Mouse (Mus musculus) embryonic facial prominence, embryonic 11.5 days (tissue): ENCODE measurements around the gene Tmem158. TPM values are rescaled to one million over a fixed set of nuclear protein-coding genes. Genes with fewer than 3 reads are reported as not detected.

Source experiments
- ATAC-seq: fragments of 200-750 bp; cut with Nextera tagmentation; replicated peaks from 2 replicates; pipeline ENCODE4 v1.8.0; 2017; ENCODE audit warnings: low read depth; ENCODE audit not compliant: insufficient number of reproducible peaks, low FRiP score, low TSS enrichment
- DNase-seq: peaks from one replicate; pipeline ENCODE4 v3.0.0-alpha.2; 2015; ENCODE audit warnings: low spot score
- H3K27ac ChIP-seq: fragments of 300-500 bp; sonication (generic); replicated peaks from 2 replicates; pipeline ENCODE4 v1.5.1; 2014; ENCODE audit warnings: mild to moderate bottlenecking, low read depth, low read length, control low read depth
- H3K27me3 ChIP-seq: fragments of 300-500 bp; sonication (generic); 2 replicates; pipeline ENCODE4 v1.6.1; 2014; ENCODE audit warnings: mild to moderate bottlenecking, low read length, moderate library complexity, mixed read lengths; ENCODE audit not compliant: control insufficient read depth, insufficient read depth
- H3K36me3 ChIP-seq: fragments of 300-500 bp; sonication (generic); replicated peaks from 2 replicates; pipeline ENCODE4 v1.6.1; 2014; ENCODE audit warnings: low read depth, mild to moderate bottlenecking, low read length, moderate library complexity, mixed read lengths; ENCODE audit not compliant: control insufficient read depth, insufficient read depth
- H3K4me1 ChIP-seq: fragments of 300-500 bp; sonication (generic); 2 replicates; pipeline ENCODE4 v1.6.1; 2014; ENCODE audit warnings: low read length, mixed read lengths; ENCODE audit not compliant: control insufficient read depth, insufficient read depth
- H3K4me2 ChIP-seq: fragments of 300-500 bp; sonication (generic); 2 replicates; pipeline ENCODE4 v1.6.1; 2014; ENCODE audit warnings: low read depth, mild to moderate bottlenecking, control low read depth, low read length, moderate library complexity
- H3K4me3 ChIP-seq: fragments of 300-500 bp; sonication (generic); 2 replicates; pipeline ENCODE4 v1.5.1; 2014; ENCODE audit warnings: low read depth, low read length, control low read depth
- H3K9ac ChIP-seq: fragments of 300-500 bp; sonication (generic); replicated peaks from 2 replicates; pipeline ENCODE4 v1.6.1; 2014; ENCODE audit warnings: mild to moderate bottlenecking, control low read depth, low read length
- H3K9me3 ChIP-seq: fragments of 300-500 bp; sonication (generic); replicated peaks from 2 replicates; pipeline ENCODE4 v1.6.1; 2016; ENCODE audit warnings: mild to moderate bottlenecking, low read length, inconsistent platforms, mixed read lengths; ENCODE audit not compliant: control insufficient read depth
- WGBS: fragments of 180-500 bp; shearing (Covaris S2); extraction: QIAGEN DNeasy Blood & Tissue Kit; methylation state at CpG from one replicate; pipeline ENCODE4 v1.1.7; 2014; 5-methylcytosine and 5-hydroxymethylcytosine counted together
- polyA plus RNA-seq: library from polyadenylated mRNA; unstranded; fragments of >200 nt; fragmentation: Nextera tagmentation; extraction: Ambion mirVana; gene quantifications from 2 replicates; pipeline ENCODE4 v1.2.1, GENCODE M21; 2014

Tmem158 gene
- polyA plus RNA-seq, 1 experiment from 2014 or later, result 4.9 TPM

DNA sequence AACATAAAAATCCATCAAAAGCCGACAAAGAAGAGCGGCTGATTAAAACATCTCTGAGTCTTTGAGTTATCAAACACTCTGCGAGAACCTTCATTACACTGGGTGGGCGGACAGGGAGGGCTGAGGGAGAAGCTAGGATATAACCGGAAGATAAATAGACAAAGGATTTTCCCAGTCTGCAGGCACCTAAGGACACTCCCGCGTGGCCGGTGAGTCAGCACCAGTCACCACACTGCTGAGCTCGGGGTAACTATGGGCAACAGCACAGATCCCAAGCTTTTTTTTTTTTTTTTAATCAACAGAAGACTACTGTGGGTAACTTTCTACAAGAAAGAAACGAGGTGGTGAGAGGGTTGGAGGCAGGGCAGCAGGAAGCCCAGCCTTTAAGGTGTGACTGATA lies 16.6 kb downstream of the Tmem158 start:
- no peak overlapping the region for H3K9ac ChIP-seq
- H3K4me1 ChIP-seq, result no peaks in the 10 kb centered on the region
- no peak overlapping the region for H3K4me2 ChIP-seq
- no peak overlapping the region for H3K27ac ChIP-seq
- no peak overlapping the region for H3K4me3 ChIP-seq
- no peaks in the 10 kb centered on the region for H3K27me3 ChIP-seq
- no peaks in the 10 kb centered on the region for H3K9me3 ChIP-seq
- WGBS, result 70% methylated on average over 10 of the region's 10 CpGs
- DNase-seq (no peak), ATAC-seq (no peak)
- no peaks in the 10 kb centered on the region for H3K36me3 ChIP-seq

DNA sequence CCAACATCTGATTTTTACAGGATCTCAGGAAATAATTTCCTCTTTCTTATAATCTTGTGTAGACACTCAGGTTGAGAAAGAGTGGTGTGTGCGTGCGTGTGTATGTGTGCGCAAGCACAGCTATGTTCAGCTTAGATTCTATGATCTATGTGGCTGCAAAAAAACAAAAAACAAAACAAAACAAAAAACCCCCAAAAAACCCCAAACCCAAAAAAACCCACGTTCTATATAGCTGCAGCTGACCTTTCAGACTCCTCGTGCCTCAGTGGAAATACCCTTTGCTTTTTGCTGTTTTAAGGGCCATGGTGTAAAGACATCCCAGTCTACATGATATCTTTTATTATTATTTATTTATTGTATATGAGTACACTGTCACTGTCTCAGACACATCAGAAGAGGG lies 19.4 kb downstream of the Tmem158 start:
- ATAC-seq (no peak), DNase-seq (no peak)

DNA sequence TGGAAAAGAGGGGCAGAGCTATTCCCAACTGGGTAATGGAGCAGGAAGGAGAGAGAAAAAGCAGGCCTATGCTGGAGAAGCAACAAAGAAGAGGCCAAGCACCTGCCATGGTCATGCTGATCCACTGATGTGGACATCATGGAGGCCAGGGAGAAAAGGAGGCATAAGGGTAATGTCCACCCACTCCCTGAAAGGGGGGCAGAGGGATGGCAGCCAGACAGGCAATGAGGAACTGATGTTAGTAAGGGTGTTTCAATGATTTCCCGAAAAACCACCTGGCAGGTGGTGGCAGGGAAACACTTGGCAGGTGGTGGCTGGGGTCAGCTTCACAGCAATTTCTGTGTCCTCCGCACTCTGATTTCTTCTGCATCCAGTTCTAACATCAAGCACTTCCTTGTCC lies 19.8 kb downstream of the Tmem158 start:
- no peaks in the 10 kb centered on the region for H3K36me3 ChIP-seq
- DNase-seq (no peak), ATAC-seq (no peak)
- no peak overlapping the region for H3K27ac ChIP-seq
- H3K27me3 ChIP-seq, result no peaks in the 10 kb centered on the region
- no peak overlapping the region for H3K4me2 ChIP-seq
- H3K9ac ChIP-seq, result no peak overlapping the region
- H3K4me3 ChIP-seq, result no peak overlapping the region
- no peaks in the 10 kb centered on the region; the same call in 1 of the 2 replicates for H3K4me1 ChIP-seq
- WGBS, result 86% methylated on average over 2 of the region's 2 CpGs
- no peaks in the 10 kb centered on the region for H3K9me3 ChIP-seq

More for the DNA sequence above, 19.4 kb downstream of the Tmem158 start:
- no peaks in the 10 kb centered on the region; the same call in 1 of the 2 replicates for H3K4me1 ChIP-seq
- no peaks in the 10 kb centered on the region for H3K36me3 ChIP-seq
- no peak overlapping the region for H3K4me2 ChIP-seq
- 94% methylated on average over 5 of the region's 5 CpGs for WGBS
- H3K9ac ChIP-seq, result no peak overlapping the region
- H3K27me3 ChIP-seq, result no peaks in the 10 kb centered on the region
- H3K27ac ChIP-seq, result no peak overlapping the region
- H3K9me3 ChIP-seq, result no peaks in the 10 kb centered on the region
- no peak overlapping the region for H3K4me3 ChIP-seq

DNA sequence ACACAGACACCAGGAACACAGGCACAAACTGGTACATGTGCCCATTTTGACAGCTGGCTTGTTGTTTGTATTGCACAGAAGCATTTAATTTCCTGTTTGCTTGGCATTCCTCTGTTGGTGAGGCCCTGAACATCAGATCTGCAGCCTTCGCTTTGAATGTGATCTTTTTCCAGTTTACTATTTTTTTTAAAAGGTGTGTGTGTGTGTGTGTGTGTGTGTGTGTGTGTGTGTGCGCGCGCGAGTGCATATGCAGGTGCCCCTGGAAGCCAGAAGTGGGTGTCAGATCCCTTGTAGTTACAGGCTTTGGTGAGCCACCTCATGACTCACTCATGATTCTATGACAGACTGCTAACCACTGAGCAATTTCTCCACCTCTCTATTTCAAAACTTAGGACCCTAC lies 20.3 kb downstream of the Tmem158 start:
- DNase-seq, result no peak
- H3K27ac ChIP-seq, result no peak overlapping the region
- no peak for ATAC-seq
- H3K27me3 ChIP-seq, result no peaks in the 10 kb centered on the region
- H3K4me2 ChIP-seq, result no peak overlapping the region
- H3K9me3 ChIP-seq, result no peaks in the 10 kb centered on the region
- WGBS, result 97% methylated on average over 5 of the region's 5 CpGs
- H3K36me3 ChIP-seq, result no peaks in the 10 kb centered on the region
- no peak overlapping the region for H3K9ac ChIP-seq
- H3K4me3 ChIP-seq, result no peak overlapping the region
- no peaks in the 10 kb centered on the region; the same call in 1 of the 2 replicates for H3K4me1 ChIP-seq

DNA sequence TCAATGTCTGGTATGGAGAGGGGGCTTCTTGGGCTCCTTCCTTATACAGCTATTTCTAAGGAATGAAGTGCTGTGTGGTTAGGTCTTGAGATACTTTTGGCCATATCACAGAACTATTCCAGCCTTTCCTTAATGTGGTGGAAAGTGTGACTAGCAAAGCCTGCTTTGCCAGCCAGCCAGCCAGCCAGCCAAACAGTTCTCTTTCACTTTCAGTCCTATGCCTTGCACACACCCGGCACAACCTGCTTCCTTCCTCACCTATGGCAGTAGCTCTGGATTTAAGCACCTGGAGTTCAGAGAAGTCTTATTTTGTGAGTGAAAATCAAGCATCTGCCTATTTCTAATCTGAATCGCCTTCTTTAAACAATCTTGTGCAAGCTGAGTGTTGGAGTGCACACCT lies 20.9 kb downstream of the Tmem158 start:
- H3K27me3 ChIP-seq, result no peaks in the 10 kb centered on the region
- H3K36me3 ChIP-seq, result no peaks in the 10 kb centered on the region
- WGBS, result 80% methylated on average over 2 of the region's 2 CpGs
- H3K4me3 ChIP-seq, result no peak overlapping the region
- no peak overlapping the region for H3K9ac ChIP-seq
- ATAC-seq (no peak), DNase-seq (no peak)
- no peak overlapping the region for H3K27ac ChIP-seq
- no peaks in the 10 kb centered on the region for H3K9me3 ChIP-seq
- no peaks in the 10 kb centered on the region; the same call in 1 of the 2 replicates for H3K4me1 ChIP-seq
- H3K4me2 ChIP-seq, result no peak overlapping the region

DNA sequence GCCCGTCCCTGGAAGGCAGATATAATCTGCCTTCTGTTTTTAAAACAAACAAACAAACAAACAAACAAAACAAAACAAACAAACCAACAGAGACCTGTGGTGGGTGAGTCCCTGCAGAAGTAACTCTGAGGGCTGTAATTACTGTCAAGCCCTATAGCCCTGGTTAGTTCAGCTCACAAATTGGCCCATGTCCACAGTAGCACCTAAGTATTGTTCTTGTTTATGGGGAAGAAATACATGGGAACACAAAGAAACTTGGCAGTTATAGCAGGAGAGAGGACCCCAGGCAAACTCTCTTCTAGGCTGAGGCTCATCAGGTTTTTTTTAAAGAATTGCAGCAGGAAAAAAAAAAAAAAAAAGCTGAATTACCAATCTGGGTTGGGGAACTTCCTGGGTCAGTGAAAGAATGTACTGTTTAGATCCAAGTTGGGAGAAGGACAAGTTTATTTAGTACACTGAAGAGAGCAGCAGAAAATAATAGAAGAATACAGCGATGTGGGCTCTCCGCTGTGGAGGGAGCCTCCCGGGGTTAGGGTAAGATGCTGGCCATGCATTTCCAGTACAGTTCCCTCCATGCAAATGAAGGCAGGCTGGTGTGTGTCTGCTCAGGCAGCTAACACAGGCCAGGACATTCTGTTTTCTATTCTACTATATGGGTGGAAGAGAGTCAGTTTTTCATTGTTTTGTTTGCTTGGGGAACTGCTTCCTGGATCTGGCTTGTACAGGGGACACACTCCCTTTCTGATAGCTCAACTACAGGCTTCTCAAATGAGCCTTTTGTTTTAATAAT lies 22.1 kb downstream of the Tmem158 start:
- Histone ChIP-seq H3K36me3 (no peaks in the 10 kb centered on the region), H3K27ac (no peak overlapping the region), H3K9ac (no peak overlapping the region), H3K27me3 (no peaks in the 10 kb centered on the region), H3K4me2 (no peak overlapping the region), H3K4me3 (no peak overlapping the region), H3K4me1 (no peaks in the 10 kb centered on the region; the same call in 1 of the 2 replicates), H3K9me3 (no peaks in the 10 kb centered on the region)
- ATAC-seq (no peak), DNase-seq (no peak)
- WGBS, result 32% methylated on average over 4 of the region's 4 CpGs

DNA sequence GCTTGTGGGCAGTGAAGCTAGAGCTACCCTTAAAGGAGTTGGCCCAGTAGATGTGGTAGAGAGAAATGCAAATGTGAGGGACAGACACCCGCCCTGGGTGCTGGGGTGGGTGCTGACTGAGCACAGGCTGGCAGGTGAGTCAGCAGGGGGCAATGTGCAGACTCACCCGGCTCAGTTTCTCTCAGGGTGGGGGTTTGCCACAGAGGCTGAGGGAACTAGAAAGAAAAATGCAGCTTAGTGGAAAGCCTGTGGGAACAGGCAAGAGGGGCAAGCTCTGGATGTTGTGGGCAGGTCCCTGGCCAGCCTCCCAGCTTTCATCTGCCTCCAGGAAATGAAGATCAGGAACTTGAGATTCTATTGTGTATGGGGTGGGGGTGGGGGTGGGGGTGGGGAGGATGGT lies 22.8 kb downstream of the Tmem158 start:
- ATAC-seq (peak; percentile 70), DNase-seq (no peak)
- no peaks in the 10 kb centered on the region; the same call in 1 of the 2 replicates for H3K4me1 ChIP-seq
- no peak overlapping the region for H3K9ac ChIP-seq
- H3K36me3 ChIP-seq, result no peaks in the 10 kb centered on the region
- WGBS, result 29% methylated on average over 2 of the region's 2 CpGs
- no peak overlapping the region for H3K27ac ChIP-seq
- H3K9me3 ChIP-seq, result no peaks in the 10 kb centered on the region
- H3K4me2 ChIP-seq, result no peak overlapping the region
- H3K27me3 ChIP-seq, result no peaks in the 10 kb centered on the region
- H3K4me3 ChIP-seq, result no peak overlapping the region

DNA sequence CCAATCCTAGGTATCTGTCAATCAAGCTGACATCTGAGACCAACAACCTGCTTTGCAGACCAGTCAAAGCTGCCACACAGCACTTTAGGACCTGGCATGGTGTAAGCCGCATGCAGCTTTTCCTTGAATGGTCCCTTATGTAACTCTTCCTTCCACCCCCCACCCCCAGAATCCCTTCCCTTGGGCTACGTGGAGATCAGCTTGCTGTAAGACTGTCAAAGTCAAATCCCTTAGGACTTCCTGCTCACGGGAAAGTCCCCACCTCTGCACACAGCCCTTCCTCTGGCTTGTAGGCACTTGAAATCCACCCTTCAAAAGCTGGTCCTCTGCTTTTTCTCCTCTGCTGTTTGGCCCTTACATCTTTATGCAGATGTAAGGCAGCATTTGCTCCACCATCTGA lies 24.9 kb downstream of the Tmem158 start:
- ATAC-seq (no peak), DNase-seq (no peak)
- Histone ChIP-seq H3K9ac (no peak overlapping the region), H3K4me2 (no peak overlapping the region), H3K4me1 (no peaks in the 10 kb centered on the region; the same call in 1 of the 2 replicates), H3K9me3 (no peaks in the 10 kb centered on the region), H3K27me3 (no peaks in the 10 kb centered on the region), H3K27ac (no peak overlapping the region), H3K36me3 (no peaks in the 10 kb centered on the region), H3K4me3 (no peak overlapping the region)
- 22% methylated on average over 3 of the region's 3 CpGs for WGBS
